Mouse (Mus musculus): ENCODE results near the gene AU018091. TPM values are rescaled to one million over a fixed set of nuclear protein-coding genes. Genes with fewer than 3 reads are reported as not detected.
"Not testable (repeated sequence)": the region's sequence is repeated elsewhere in the genome, so short reads cannot be mapped to it uniquely, and the experiment has no call there.

AU018091 gene
- polyA plus RNA-seq, 1 experiment from 2014 or later: not detected

DNA sequence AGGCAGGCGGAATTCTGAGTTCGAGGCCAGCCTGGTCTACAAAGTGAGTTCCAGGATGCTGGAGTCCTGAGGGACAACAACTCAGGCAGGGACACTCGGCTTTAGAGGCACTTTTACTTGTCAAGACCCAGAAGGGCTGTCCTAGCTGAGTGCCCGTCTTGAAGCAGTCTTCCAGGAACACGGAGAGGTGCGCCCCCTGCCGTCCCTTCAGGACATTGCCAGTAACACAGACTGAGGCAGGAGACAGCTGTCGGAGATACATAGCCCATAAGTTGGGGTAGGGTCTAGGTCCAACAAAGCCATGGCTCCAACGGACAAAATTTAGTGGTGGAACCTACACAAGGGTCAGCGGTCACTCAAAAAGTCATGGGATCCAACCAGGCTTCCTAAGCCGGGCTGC lies 29.9 kb upstream of the AU018091 start:
- Histone ChIP-seq H3K9me3 (replicated peaks) (no peaks in the 10 kb centered on the region), H3K4me3 (no peak overlapping the region), H3K4me1 (peaks cover 9% of the 10 kb centered on the region), H3K27ac (no peak overlapping the region), H3K4me2 (no peak overlapping the region), H3K9ac (no peak overlapping the region), H3K36me3 (no peaks in the 10 kb centered on the region), H3K27me3 (replicated peaks) (no peaks in the 10 kb centered on the region)
- no peak for ATAC-seq
- WGBS (ENCODE audit: insufficient replicate concordance): 35% methylated on average over 11 of the region's 11 CpGs

DNA sequence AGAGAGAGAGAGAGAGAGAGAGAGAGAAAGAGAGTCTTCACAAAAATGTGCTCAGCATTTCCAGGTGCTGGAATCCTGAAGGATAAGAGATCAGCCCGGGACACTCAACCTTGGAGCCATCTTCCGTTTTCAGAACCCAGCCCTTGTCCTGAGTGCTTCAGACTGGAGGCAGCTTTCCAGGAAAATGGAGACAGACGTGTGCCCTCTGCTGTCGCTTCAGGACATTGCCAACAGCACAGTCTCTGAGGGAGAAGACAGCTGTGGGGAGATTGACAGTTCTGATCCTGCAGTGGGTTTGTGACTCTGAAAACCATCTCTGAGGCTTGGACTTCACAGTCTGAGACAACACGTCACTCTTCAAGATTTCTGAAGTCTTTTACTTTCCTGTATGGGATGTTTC lies 26.8 kb upstream of the AU018091 start:
- WGBS (ENCODE audit: insufficient replicate concordance): 47% methylated on average over 5 of the region's 5 CpGs
- Histone ChIP-seq H3K36me3 (no peaks in the 10 kb centered on the region), H3K9ac (no peak overlapping the region), H3K27ac (no peak overlapping the region), H3K27me3 (replicated peaks) (no peaks in the 10 kb centered on the region), H3K4me1 (no peaks in the 10 kb centered on the region), H3K4me3 (no peak overlapping the region), H3K9me3 (replicated peaks) (no peaks in the 10 kb centered on the region), H3K4me2 (no peak overlapping the region)
- ATAC-seq: no peak

DNA sequence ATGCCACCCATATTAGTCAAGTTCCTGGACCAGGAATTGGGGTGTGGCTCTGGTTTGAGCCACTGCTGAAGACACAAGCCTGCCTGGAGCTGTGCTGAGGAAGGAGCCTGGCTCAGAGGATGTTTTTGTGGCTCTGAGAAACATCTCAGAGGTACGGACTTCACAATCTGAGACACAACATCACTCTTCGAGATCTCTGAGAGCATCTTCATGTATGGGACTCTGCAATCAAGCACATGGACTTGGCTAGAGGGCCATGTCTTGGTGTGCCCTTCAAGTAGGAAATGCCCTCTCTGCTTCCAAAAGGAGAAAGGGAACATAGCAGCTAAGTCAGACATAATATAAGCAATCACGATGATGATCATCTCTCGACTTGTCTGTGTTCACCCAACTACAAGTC lies 25.5 kb upstream of the AU018091 start:
- H3K27me3 ChIP-seq (replicated peaks): no peaks in the 10 kb centered on the region
- no peak overlapping the region for H3K4me2 ChIP-seq
- no peak overlapping the region for H3K4me3 ChIP-seq
- 75% methylated on average over 4 of the region's 4 CpGs for WGBS (ENCODE audit: insufficient replicate concordance)
- no peak overlapping the region for H3K27ac ChIP-seq
- no peaks in the 10 kb centered on the region for H3K9me3 ChIP-seq (replicated peaks)
- no peaks in the 10 kb centered on the region for H3K36me3 ChIP-seq
- no peak for ATAC-seq
- H3K4me1 ChIP-seq: no peaks in the 10 kb centered on the region
- no peak overlapping the region for H3K9ac ChIP-seq

DNA sequence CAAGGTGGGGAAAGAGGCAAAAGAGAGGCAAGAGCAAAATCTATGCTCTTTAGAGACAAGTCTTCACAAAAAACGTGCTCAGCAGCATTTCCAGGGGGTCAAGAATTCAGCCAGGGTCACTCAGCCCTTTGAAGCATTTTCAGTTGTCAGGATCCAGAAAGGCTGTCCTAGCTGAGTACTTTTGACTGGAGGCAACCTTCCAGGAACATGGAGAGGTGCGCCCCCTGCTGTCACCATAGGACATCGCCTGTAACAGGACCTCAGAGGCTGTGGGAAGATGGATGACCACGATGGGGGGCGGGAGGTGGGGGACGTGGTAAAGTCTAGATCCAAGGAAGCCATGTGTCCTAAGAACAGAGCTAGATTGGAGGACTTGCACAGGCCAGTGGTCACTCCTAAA lies 24.9 kb upstream of the AU018091 start:
- Histone ChIP-seq H3K4me2 (no peak overlapping the region), H3K27ac (no peak overlapping the region), H3K9me3 (replicated peaks) (no peaks in the 10 kb centered on the region), H3K36me3 (no peaks in the 10 kb centered on the region), H3K4me1 (no peaks in the 10 kb centered on the region), H3K9ac (no peak overlapping the region), H3K27me3 (replicated peaks) (no peaks in the 10 kb centered on the region), H3K4me3 (no peak overlapping the region)
- ATAC-seq: no peak
- WGBS (ENCODE audit: insufficient replicate concordance): 8% methylated on average over 6 of the region's 6 CpGs

DNA sequence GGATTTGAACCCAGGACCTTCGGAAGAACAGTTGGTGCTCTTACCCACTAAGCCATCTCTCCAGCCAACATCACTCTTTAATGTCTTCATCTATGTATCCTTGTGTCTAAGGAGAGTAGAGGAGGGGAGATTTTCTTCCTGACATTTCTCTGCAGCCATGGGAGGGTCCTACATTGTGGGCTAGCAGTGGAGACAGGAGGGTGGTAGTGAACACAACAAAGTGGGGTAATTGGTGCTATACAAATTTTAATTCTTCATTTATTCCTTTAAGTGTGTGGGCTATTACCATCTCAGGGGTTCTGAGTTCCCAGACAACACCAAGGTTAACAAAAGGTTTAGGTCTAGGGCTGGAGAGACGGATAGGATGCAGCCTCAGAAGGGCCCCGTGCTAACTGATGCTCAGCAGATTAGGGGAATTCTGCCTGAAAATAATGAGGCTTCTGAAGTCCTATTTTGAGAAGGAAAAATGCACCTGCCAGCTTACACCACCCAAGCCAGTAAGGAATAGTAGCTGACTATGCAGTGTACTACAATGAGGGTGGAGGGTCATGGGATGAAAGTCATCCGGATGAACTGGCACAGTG lies 24.1 kb upstream of the AU018091 start:
- whole genome bisulfite sequencing (ENCODE audit: insufficient replicate concordance): 62% methylated on average over 4 of the region's 4 CpGs
- Histone ChIP-seq H3K4me1 (no peaks in the 10 kb centered on the region), H3K4me3 (no peak overlapping the region), H3K27me3 (replicated peaks) (no peaks in the 10 kb centered on the region), H3K9ac (no peak overlapping the region), H3K9me3 (replicated peaks) (no peaks in the 10 kb centered on the region), H3K27ac (no peak overlapping the region), H3K36me3 (no peaks in the 10 kb centered on the region), H3K4me2 (no peak overlapping the region)
- ATAC-seq: no peak

DNA sequence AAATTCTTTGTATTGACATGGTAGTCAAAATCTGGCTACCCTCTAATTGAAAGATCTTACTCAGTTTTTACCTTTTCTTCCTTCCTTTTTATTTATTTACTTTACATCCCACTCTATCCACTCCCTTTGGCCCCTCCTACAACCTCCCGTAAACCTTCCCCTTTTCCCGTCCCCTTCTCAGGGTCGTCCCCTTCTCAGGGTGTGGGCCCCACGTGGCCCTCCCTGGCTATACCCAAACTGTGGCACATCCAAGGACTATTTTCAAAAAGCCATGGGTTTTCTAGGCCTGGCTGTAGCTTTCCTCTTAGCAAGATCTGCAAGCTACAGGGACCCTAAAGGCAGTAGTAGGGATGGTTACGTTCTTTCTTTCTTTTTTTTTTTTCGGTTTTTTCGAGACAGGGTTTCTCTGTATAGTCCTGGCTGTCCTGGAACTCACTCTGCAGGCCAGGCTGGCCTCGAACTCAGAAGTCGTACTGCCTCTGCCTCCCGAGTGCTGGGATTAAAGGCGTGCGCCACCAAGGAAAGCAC lies 23.0 kb upstream of the AU018091 start:
- H3K4me2 ChIP-seq: no peak overlapping the region
- no peaks in the 10 kb centered on the region for H3K4me1 ChIP-seq
- H3K4me3 ChIP-seq: no peak overlapping the region
- 73% methylated on average over 12 of the region's 12 CpGs for WGBS (ENCODE audit: insufficient replicate concordance)
- no peak overlapping the region for H3K9ac ChIP-seq
- no peaks in the 10 kb centered on the region for H3K36me3 ChIP-seq
- no peak overlapping the region for H3K27ac ChIP-seq
- no peak for ATAC-seq
- H3K9me3 ChIP-seq (replicated peaks): no peaks in the 10 kb centered on the region
- no peaks in the 10 kb centered on the region for H3K27me3 ChIP-seq (replicated peaks)

DNA sequence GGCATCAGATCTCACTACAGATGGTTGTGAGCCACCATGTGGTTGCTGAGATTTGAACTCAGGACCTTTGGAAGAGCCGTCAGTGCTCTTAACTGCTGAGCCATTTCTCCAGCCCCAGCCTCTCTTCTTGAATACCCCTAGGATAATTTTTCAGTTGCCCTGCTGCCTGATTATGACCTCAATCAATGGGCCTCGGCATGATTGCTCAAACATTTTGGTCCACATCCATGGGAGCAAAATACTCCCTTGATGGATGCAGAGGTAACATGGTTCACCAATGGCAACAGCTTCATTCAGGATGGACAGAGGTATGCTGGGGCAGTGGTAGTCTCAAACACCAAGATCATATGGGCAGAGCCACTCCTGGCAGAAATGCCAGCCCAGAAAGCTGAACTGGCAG lies 17.7 kb upstream of the AU018091 start:
- not testable (repeated sequence) for H3K9ac ChIP-seq; ATAC-seq; H3K27ac ChIP-seq; H3K4me1 ChIP-seq; H3K36me3 ChIP-seq; H3K4me3 ChIP-seq; H3K27me3 ChIP-seq (replicated peaks); H3K4me2 ChIP-seq; H3K9me3 ChIP-seq (replicated peaks)
- 61% methylated on average over 2 of the region's 2 CpGs for WGBS (ENCODE audit: insufficient replicate concordance)

DNA sequence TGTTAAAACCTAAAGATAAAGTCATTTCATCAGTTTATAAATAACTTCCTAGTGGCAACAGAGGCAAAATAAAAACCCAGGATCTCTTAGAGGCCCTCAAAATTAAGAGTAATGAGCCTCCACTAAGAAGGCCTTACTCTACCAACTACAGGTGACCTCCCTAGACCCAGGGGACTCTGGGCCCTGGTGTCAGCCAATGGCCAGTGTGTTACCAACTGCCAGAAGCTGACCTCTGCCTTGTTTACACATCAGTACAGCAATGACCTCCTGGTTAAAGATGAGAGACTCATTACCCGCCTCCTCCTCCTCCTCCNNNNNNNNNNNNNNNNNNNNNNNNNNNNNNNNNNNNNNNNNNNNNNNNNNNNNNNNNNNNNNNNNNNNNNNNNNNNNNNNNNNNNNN lies 17.1 kb upstream of the AU018091 start:
- Histone ChIP-seq H3K4me3 (no peak overlapping the region), H3K27ac (no peak overlapping the region), H3K4me2 (no peak overlapping the region), H3K36me3 (no peaks in the 10 kb centered on the region), H3K27me3 (replicated peaks) (no peaks in the 10 kb centered on the region), H3K9me3 (replicated peaks) (no peaks in the 10 kb centered on the region), H3K4me1 (no peaks in the 10 kb centered on the region), H3K9ac (no peak overlapping the region)
- no peak for ATAC-seq
- WGBS (ENCODE audit: insufficient replicate concordance): no CpG with 5 or more reads among the region's 1 CpGs

DNA sequence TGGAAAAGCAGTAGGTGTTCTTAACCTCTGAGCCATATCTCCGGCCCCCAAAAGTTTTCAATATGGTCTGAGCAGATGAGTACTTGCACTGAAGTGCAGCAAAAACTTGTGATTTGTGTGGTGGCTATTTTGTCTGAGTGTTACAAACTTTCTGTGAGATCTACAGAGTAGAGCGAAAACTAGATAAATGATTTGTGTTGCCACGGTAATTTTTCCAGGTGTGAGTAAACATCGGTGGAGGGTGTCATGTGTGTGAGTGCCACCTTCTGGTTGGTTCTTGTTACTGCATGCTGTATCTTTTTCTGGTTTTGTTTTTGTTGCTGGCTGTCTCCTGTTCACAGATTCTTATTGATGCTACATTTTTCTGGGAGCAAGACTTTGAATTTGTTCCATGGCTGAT lies 15.4 kb upstream of the AU018091 start:
- H3K36me3 ChIP-seq: no peaks in the 10 kb centered on the region
- ATAC-seq: no peak
- H3K9me3 ChIP-seq (replicated peaks): no peaks in the 10 kb centered on the region
- no peaks in the 10 kb centered on the region for H3K4me1 ChIP-seq
- WGBS (ENCODE audit: insufficient replicate concordance): 26% methylated on average over 4 of the region's 4 CpGs
- no peak overlapping the region for H3K4me3 ChIP-seq
- no peaks in the 10 kb centered on the region for H3K27me3 ChIP-seq (replicated peaks)
- H3K27ac ChIP-seq: no peak overlapping the region
- H3K4me2 ChIP-seq: no peak overlapping the region
- H3K9ac ChIP-seq: no peak overlapping the region

DNA sequence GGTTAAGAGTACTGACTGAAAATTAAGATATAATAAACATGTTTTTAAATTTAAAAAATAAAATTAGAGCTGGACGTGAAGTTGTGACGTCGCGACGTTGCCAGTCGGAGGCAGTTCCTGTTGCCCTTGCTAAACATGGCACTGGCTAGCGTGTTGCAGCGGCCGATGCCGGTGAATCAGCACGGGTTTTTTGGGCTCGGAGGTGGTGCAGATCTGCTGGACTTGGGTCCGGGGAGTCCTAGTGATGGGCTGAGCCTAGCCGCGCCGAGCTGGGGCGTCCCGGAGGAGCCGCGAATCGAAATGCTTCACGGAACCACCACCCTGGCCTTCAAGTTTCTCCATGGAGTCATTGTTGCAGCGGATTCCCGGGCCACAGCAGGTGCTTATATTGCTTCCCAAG lies 12.0 kb upstream of the AU018091 start:
- not testable (repeated sequence) for H3K4me3 ChIP-seq; H3K36me3 ChIP-seq; ATAC-seq; H3K4me2 ChIP-seq; H3K27ac ChIP-seq; H3K9me3 ChIP-seq (replicated peaks); H3K4me1 ChIP-seq; H3K9ac ChIP-seq; H3K27me3 ChIP-seq (replicated peaks)
- 74% methylated on average over 22 of the region's 24 CpGs for WGBS (ENCODE audit: insufficient replicate concordance)

DNA sequence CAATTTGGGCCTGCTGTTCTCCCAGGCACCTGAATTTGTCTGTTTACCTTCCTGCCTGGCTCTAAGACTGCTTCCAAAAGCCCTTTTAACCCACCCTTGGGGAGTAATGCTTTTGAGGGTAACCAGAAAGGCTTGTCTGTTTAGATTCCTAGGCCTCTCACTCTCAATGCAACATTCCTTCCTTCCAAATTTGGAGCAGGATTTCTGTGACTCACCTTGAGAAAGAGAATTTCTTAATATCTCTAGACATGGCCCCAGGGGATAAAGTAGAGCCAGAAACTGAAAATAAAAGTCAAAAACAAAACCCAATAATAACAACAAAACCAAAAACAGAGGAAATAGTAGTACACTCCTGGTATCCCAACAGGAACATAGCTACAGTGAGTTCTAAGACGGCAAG lies 707 bp downstream of the AU018091 start:
- no peak for ATAC-seq
- H3K36me3 ChIP-seq: no peaks in the 10 kb centered on the region
- H3K4me1 ChIP-seq: no peaks in the 10 kb centered on the region
- no peak overlapping the region for H3K4me2 ChIP-seq
- 76% methylated on average over 1 of the region's 1 CpGs for WGBS (ENCODE audit: insufficient replicate concordance)
- H3K27ac ChIP-seq: no peak overlapping the region
- H3K9ac ChIP-seq: no peak overlapping the region
- no peak overlapping the region for H3K4me3 ChIP-seq
- no peaks in the 10 kb centered on the region for H3K9me3 ChIP-seq (replicated peaks)
- no peaks in the 10 kb centered on the region for H3K27me3 ChIP-seq (replicated peaks)

DNA sequence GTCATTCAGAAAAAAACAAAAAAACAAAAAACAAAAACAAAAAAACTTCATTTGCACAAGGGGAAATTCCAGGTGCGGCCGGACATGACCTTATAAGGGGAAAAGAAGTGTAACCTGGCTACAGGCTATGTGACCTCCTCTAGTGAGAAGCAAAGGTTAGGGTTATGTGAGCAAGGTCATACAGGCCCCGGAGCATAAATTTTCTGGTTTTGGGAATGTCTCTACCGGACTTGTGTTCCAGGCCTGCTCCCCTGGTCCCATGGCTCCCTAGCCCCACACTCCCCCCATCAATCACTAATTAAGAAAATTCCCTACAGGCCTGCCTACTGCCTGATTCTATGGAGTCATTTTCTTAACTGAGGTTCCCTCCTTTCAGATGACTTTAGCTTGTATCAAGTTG lies 2.7 kb downstream of the AU018091 start:
- Histone ChIP-seq H3K4me1 (no peaks in the 10 kb centered on the region), H3K4me3 (no peak overlapping the region), H3K9me3 (replicated peaks) (no peaks in the 10 kb centered on the region), H3K27ac (no peak overlapping the region), H3K9ac (no peak overlapping the region), H3K27me3 (replicated peaks) (no peaks in the 10 kb centered on the region), H3K36me3 (no peaks in the 10 kb centered on the region), H3K4me2 (no peak overlapping the region)
- WGBS (ENCODE audit: insufficient replicate concordance): 72% methylated on average over 4 of the region's 4 CpGs
- ATAC-seq: no peak

DNA sequence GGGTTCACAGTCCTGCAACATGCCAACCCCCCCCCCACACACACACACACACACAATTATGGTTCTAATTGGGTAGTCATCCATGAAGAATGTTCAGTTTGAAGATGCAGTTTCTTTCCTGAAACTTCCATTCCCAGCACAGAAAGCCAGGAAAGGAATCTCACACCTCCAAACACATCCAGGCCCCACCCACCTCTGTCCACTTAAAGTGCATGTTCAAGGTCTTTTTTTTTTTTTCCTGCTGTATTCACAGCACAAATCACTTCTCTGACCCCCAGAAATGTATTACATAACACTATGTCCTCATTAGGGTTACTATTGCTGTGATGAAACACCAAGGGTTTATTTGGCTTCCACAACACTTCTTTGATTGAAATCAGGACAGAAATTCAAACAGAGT lies 4.0 kb downstream of the AU018091 start:
- Histone ChIP-seq H3K27me3 (replicated peaks) (no peaks in the 10 kb centered on the region), H3K4me1 (no peaks in the 10 kb centered on the region), H3K4me2 (no peak overlapping the region), H3K9ac (no peak overlapping the region), H3K9me3 (replicated peaks) (no peaks in the 10 kb centered on the region), H3K36me3 (no peaks in the 10 kb centered on the region), H3K27ac (no peak overlapping the region), H3K4me3 (no peak overlapping the region)
- ATAC-seq: no peak
